Mouse (Mus musculus) liver, embryonic 15.5 days (tissue): ENCODE measurements around the gene Tspan9. TPM values are rescaled to one million over a fixed set of nuclear protein-coding genes. Genes with fewer than 3 reads are reported as not detected.

Source experiments
- ATAC-seq: fragments of 200-750 bp; cut with Nextera tagmentation; 2 replicates; pipeline ENCODE4 v1.8.0; 2017; ENCODE audit warnings: moderate number of reproducible peaks, mild to moderate bottlenecking, moderate library complexity; ENCODE audit not compliant: insufficient read depth
- H3K27ac ChIP-seq: fragments of 300-500 bp; sonication (generic); replicated peaks from 2 replicates; pipeline ENCODE4 v1.5.1; 2015; ENCODE audit warnings: mild to moderate bottlenecking, inconsistent platforms
- H3K27me3 ChIP-seq: fragments of 300-500 bp; sonication (generic); 2 replicates; pipeline ENCODE4 v1.6.1; 2015; ENCODE audit warnings: mild to moderate bottlenecking, inconsistent platforms
- H3K36me3 ChIP-seq: fragments of 300-500 bp; sonication (generic); replicated peaks from 2 replicates; pipeline ENCODE4 v1.6.1; 2015; ENCODE audit warnings: moderate library complexity, mild to moderate bottlenecking, inconsistent platforms
- H3K4me1 ChIP-seq: fragments of 300-500 bp; sonication (generic); replicated peaks from 2 replicates; pipeline ENCODE4 v1.6.1; 2015; ENCODE audit warnings: inconsistent platforms
- H3K4me2 ChIP-seq: fragments of 300-500 bp; sonication (generic); 2 replicates; pipeline ENCODE4 v1.6.1; 2015; ENCODE audit warnings: moderate library complexity, mild to moderate bottlenecking, inconsistent platforms
- H3K4me3 ChIP-seq: fragments of 300-500 bp; sonication (generic); replicated peaks from 2 replicates; pipeline ENCODE4 v1.5.1; 2015; ENCODE audit warnings: mild to moderate bottlenecking, inconsistent platforms
- H3K9ac ChIP-seq: fragments of 300-500 bp; sonication (generic); 2 replicates; pipeline ENCODE4 v1.6.1; 2015; ENCODE audit warnings: moderate library complexity, mild to moderate bottlenecking, inconsistent platforms
- H3K9me3 ChIP-seq: fragments of 300-500 bp; sonication (generic); replicated peaks from 2 replicates; pipeline ENCODE4 v1.6.1; 2016; ENCODE audit warnings: inconsistent platforms
- WGBS: fragments of 180-500 bp; shearing (Covaris S2); methylation state at CpG from one replicate; pipeline ENCODE4 v1.1.7; 2015; ENCODE audit warnings: mixed read lengths; ENCODE audit not compliant: insufficient replicate concordance; 5-methylcytosine and 5-hydroxymethylcytosine counted together
- polyA plus RNA-seq: library from polyadenylated mRNA; unstranded; fragments of >200 nt; fragmentation: Nextera tagmentation; extraction: Ambion mirVana; gene quantifications from 2 replicates; pipeline ENCODE4 v1.2.1, GENCODE M21; 2015

The Tspan9 gene
- polyA plus RNA-seq, 1 experiment from 2014 or later = 23.6 TPM

DNA sequence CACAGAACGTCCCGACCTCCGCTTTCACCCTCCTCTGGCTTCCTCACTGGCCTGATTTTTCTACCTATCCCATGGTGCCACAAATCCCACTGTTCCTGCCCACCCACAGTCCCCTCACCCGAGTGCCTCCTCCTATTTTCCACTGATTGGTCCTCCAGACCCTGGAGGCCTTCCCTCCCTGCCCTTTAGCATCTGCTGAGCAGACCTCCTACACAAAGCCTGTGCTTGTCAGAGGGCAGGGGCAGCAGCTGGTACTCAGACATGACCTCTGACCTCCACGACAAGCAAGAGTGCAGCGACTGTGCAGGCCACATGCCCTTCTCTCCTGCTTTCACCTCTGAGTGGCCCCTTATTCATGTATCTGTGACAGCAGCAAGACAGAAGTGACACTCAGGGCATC lies 121.2 kb downstream of the Tspan9 start:
- H3K9ac ChIP-seq = no peak overlapping the region
- no peak overlapping the region for H3K27ac ChIP-seq
- H3K27me3 ChIP-seq = no peaks in the 10 kb centered on the region
- no peak overlapping the region for H3K4me2 ChIP-seq
- WGBS = 53% methylated on average over 6 of the region's 6 CpGs
- no peaks in the 10 kb centered on the region for H3K36me3 ChIP-seq
- H3K9me3 ChIP-seq = no peaks in the 10 kb centered on the region
- no peaks in the 10 kb centered on the region for H3K4me1 ChIP-seq
- H3K4me3 ChIP-seq = no peak overlapping the region
- ATAC-seq = no peak

DNA sequence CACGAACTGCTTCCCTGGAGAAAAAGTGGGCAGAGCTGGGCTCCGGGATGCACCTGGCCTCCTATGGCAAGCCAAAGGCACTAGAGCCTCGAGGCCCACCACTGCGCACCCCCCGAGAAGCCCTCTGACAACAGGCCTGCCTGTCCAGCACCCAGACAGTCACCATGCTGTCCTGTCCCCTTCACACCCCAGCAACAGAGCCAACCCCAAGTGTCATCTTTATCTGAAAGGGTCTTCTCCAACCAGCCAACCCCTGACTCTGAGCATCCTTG lies 121.5 kb downstream of the Tspan9 start:
- no peak for ATAC-seq
- no peak overlapping the region for H3K4me2 ChIP-seq
- no peak overlapping the region for H3K4me3 ChIP-seq
- H3K36me3 ChIP-seq = no peaks in the 10 kb centered on the region
- no peaks in the 10 kb centered on the region for H3K4me1 ChIP-seq
- no peaks in the 10 kb centered on the region for H3K9me3 ChIP-seq
- no peak overlapping the region for H3K27ac ChIP-seq
- 53% methylated on average over 5 of the region's 5 CpGs for WGBS
- H3K27me3 ChIP-seq = no peaks in the 10 kb centered on the region
- no peak overlapping the region for H3K9ac ChIP-seq

DNA sequence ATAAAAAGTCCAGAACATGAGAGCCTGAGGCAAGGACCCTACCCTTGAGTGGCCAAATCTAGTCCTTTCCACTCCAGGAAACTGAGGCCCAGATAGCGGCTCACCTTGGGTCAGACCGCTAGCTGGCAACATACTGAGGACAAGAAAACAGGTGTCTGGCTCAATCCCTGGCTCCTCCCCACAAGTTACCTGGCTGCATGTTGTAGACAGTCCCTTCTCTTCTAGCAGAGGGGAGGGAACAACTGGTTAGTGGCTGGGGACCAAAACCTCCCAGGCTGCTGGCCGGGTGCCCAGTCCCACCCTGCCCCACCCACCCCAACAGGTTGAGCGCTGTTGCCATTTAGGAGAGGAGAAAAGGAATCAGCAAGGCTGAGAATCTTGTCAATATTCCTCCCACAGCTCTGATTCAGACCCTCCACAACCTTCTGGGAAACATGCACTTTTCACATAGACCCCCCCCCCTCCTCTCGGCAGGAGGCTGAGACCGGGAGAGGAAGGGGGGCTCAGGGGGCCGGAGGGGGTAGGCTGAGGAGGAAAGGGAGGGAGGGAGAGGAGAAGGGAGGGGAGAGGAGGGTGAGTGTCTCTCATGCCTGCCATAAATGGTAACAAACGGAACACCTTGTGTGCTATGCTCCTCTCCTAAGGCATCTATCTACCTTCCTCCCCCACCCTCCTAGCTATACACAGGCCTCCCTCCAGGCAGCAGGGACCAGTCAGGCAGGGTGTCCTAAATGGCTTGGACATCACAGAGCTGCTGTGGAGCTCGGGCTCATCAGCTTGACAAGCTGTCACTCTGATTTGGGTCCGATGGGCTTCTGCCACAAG lies 122.1 kb downstream of the Tspan9 start:
- 41% methylated on average over 9 of the region's 10 CpGs for WGBS
- Histone ChIP-seq H3K4me1 (no peaks in the 10 kb centered on the region), H3K27me3 (no peaks in the 10 kb centered on the region), H3K9ac (no peak overlapping the region), H3K4me3 (no peak overlapping the region), H3K27ac (no peak overlapping the region), H3K36me3 (no peaks in the 10 kb centered on the region), H3K4me2 (no peak overlapping the region), H3K9me3 (no peaks in the 10 kb centered on the region)
- ATAC-seq = no peak

DNA sequence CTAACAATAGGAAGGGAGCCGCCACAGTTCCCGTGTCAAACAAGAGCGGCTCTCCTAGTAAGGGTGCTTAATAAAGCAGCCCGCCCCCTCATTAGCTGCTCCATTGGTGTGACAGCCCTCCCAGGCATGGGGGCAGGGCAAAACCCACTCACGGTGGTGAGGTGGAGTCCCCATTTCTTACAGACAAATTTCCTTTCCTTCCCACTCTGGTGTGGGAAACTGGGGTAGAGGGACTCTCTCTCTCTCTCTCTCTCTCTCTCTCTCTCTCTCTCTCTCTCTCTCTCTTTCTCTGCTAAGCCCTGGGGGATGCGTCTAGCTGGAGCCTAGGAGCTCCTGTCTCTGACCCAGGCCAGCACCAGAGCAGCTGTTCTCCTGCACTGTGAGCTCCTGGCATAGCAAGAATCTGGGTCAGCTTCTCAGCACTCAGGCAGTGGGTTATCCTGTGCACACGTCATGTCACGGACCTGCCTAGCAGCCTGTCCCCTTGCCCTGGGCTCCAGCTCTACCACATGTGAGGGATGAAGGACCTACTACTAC lies 122.8 kb downstream of the Tspan9 start:
- H3K27me3 ChIP-seq = no peaks in the 10 kb centered on the region
- H3K9ac ChIP-seq = no peak overlapping the region
- H3K4me1 ChIP-seq = no peaks in the 10 kb centered on the region
- no peak overlapping the region for H3K4me2 ChIP-seq
- no peak for ATAC-seq
- H3K36me3 ChIP-seq = no peaks in the 10 kb centered on the region
- 54% methylated on average over 8 of the region's 8 CpGs for WGBS
- no peak overlapping the region for H3K4me3 ChIP-seq
- H3K27ac ChIP-seq = no peak overlapping the region
- H3K9me3 ChIP-seq = no peaks in the 10 kb centered on the region

DNA sequence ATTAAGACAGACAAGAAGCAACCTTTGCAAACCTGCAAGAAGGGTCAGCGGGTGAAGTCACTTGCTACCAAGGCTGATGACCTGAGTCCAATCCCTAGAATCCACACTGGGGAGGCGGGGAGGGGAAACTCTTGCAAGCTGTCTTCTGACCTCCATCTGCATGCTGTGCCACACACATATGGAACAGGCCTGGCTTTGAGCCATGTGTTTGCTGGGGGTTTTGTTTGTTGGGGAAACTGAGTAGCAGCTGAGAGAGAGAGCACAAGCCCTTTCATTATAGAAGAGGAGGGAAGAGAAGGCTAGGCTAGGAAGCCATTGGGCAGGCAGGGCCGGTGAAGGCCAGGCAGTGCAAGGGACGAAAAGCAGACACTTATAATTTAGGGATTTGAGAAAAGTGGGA lies 123.3 kb downstream of the Tspan9 start:
- Histone ChIP-seq H3K27me3 (no peaks in the 10 kb centered on the region), H3K27ac (no peak overlapping the region), H3K4me1 (no peaks in the 10 kb centered on the region), H3K9me3 (no peaks in the 10 kb centered on the region), H3K4me2 (no peak overlapping the region), H3K36me3 (no peaks in the 10 kb centered on the region), H3K9ac (no peak overlapping the region), H3K4me3 (no peak overlapping the region)
- 53% methylated on average over 4 of the region's 4 CpGs for WGBS
- no peak for ATAC-seq

DNA sequence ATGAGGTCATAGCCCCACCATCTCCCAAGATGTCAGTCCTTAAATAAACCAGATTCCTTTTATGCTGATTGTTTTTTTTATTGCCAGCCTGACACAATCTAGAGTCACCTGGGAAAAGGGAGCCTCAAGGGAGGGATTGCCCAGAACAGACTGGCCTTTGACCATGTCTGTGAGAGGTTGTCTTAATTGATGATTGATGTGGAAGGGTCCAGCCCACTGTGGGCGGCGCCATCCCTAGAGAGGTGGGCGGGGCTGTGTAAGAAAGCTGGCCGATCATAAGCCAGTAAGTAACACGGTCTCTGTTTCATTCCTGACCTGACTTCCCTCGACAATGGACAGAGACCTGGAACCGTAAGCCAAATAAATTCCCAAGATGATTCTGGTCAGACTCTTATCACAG lies 124.3 kb downstream of the Tspan9 start:
- Histone ChIP-seq H3K36me3 (no peaks in the 10 kb centered on the region), H3K27ac (no peak overlapping the region), H3K4me2 (no peak overlapping the region), H3K9me3 (no peaks in the 10 kb centered on the region), H3K9ac (no peak overlapping the region), H3K4me1 (no peaks in the 10 kb centered on the region), H3K27me3 (no peaks in the 10 kb centered on the region), H3K4me3 (no peak overlapping the region)
- 60% methylated on average over 7 of the region's 7 CpGs for WGBS
- ATAC-seq = no peak

DNA sequence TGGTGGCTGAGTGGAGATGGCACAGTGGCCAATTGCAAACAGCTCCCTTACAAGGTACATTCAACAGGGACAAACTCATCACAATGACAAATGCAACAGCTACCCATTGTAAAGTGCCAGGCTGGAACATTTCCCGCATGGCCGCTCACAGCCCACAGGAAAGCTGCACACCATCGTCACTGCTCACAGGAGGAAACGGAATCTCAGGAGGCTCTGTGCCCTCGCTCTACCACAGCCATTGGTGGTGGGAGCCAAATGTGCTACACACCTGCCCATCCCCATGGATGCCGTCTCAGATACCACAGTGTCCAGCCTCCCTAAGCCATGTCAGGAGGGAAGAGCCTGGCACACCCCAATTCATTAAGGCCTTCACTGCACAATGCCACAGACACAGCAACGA lies 128.1 kb downstream of the Tspan9 start:
- no peak for ATAC-seq

DNA sequence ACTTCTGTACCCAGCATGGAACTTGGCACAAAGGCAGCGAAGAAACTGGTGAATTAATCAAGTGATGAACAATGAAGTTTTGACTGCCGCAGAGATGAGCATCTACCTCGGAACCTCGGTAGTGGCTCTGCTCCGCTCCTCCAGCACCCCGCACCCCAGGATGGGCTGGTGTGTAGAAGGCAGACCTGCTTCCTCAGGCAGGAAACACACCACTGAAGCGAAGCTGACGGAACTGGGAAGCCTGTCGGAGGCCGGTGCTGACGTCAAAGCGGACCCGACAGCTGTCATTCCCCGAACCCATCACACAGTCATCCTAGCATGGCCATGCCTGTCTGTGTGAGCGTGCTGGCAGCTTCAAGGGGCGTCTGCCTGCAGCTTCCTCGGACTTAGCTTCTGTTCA lies 131.6 kb downstream of the Tspan9 start:
- H3K9me3 ChIP-seq = no peaks in the 10 kb centered on the region
- H3K4me2 ChIP-seq = no peak overlapping the region
- H3K4me1 ChIP-seq = 0 out of 2 replicates have a peak, but pooled peaks cover 5% of the 10 kb centered on the region
- no peak for ATAC-seq
- H3K9ac ChIP-seq = no peak overlapping the region
- no peak overlapping the region for H3K27ac ChIP-seq
- no peaks in the 10 kb centered on the region for H3K27me3 ChIP-seq
- 65% methylated on average over 17 of the region's 17 CpGs for WGBS
- H3K4me3 ChIP-seq = no peak overlapping the region
- H3K36me3 ChIP-seq = no peaks in the 10 kb centered on the region

More for the DNA sequence above, 128.1 kb downstream of the Tspan9 start:
- H3K4me1 ChIP-seq = no peaks in the 10 kb centered on the region
- no peaks in the 10 kb centered on the region for H3K27me3 ChIP-seq
- no peak overlapping the region for H3K27ac ChIP-seq
- no peaks in the 10 kb centered on the region for H3K9me3 ChIP-seq
- no peak overlapping the region for H3K9ac ChIP-seq
- H3K36me3 ChIP-seq = no peaks in the 10 kb centered on the region
- H3K4me2 ChIP-seq = no peak overlapping the region
- 73% methylated on average over 7 of the region's 7 CpGs for WGBS
- no peak overlapping the region for H3K4me3 ChIP-seq

DNA sequence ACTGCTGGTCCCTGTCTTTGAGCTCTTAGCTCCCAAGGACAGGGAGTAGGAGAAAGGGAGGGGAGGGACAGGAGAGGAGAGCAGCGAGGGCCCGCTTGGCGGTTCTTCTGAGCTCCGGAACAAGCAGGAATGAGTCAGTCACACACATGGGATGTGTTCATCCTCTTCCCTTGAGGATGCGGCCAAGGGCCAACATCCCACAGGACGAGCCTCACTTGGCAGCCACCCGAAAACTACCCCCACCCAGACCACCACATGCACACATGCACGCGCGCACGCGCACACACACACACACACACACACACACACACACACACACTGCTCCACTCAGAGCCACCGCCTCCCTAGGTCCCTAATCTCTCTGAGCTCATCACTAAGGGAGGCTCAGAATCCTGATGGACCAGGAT lies 132.3 kb downstream of the Tspan9 start:
- H3K27ac ChIP-seq = no peak overlapping the region
- H3K4me1 ChIP-seq = 0 out of 2 replicates have a peak, but pooled peaks cover 8% of the 10 kb centered on the region
- no peak for ATAC-seq
- WGBS = 77% methylated on average over 13 of the region's 13 CpGs
- H3K4me2 ChIP-seq = no peak overlapping the region
- no peak overlapping the region for H3K4me3 ChIP-seq
- H3K36me3 ChIP-seq = no peaks in the 10 kb centered on the region
- H3K9me3 ChIP-seq = no peaks in the 10 kb centered on the region
- no peak overlapping the region for H3K9ac ChIP-seq
- H3K27me3 ChIP-seq = no peaks in the 10 kb centered on the region

DNA sequence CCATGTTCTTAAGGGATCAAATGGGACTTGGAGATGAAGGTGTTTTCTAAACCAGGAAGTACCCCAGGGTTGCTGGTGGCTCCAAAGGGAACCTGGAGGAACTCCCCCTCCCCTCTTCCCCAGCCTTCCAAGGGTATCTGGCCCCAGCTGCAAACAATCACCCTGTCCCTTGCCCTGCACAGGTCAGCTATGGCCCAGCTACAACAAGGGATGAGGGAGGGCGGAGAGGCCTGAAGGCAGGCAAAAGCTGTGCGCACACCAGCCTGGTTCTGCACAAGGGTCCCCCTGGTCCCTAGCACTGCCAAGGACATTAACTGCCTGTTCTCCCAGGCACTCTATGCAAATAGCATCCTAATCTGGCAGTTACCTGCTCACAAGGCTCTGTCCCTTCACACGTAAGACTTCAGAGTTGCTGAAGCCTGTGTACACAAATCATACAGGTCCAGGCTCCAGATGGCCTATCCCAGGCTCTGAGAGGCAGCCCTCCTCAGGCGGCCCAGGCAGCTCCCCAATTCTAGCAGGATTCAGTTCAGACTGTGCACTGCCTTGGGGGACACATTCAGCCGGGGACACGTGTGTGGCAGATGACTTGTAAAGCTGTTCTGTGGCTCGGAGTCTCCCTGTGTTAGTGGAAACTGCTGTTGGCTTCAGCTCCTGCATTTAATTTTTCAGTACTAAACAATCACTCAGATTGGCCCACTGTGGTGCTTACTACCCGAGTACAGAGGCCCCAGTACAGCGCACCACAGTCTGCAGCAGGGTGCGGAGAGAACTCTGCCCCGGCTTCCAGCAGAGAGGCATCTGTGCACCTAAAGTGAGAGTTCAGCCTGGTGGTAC lies 133.0 kb downstream of the Tspan9 start:
- Histone ChIP-seq H3K36me3 (no peaks in the 10 kb centered on the region), H3K4me3 (no peak overlapping the region), H3K4me1 (0 out of 2 replicates have a peak, but pooled peaks cover 8% of the 10 kb centered on the region), H3K4me2 (no peak overlapping the region), H3K9me3 (no peaks in the 10 kb centered on the region), H3K27ac (no peak overlapping the region), H3K9ac (no peak overlapping the region), H3K27me3 (no peaks in the 10 kb centered on the region)
- no peak for ATAC-seq
- WGBS = 62% methylated on average over 11 of the region's 11 CpGs

DNA sequence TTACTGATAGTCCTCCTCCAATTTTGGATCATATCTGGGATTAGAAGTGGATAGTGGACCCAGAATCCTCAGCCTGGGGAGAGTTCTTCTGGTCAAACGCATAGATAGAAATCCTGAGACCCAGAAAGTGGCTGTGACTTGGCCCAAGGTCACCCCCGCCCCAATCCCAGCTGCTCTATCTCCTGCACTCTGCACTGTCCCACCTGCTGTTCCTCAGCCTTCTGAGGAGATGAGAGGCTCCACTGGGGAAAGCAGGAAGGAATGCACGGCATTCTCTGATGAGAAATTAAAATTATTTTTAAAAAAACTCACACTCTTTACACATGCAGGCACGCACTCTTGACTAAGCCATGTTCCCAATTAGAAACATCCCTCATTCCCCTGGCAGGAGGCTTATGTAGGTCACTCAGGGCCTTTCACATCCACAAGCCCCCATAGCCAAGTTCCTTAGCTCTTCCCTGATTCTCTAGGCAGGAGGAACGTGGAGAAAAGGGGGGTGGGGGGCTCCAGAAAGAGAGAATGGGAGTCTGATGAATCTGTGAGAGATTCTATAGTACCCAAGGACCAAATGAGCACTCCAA lies 135.3 kb downstream of the Tspan9 start:
- no peak overlapping the region for H3K4me3 ChIP-seq
- no peaks in the 10 kb centered on the region for H3K36me3 ChIP-seq
- no peak overlapping the region for H3K27ac ChIP-seq
- no peaks in the 10 kb centered on the region for H3K9me3 ChIP-seq
- 0 out of 2 replicates have a peak, but pooled peaks cover 8% of the 10 kb centered on the region for H3K4me1 ChIP-seq
- ATAC-seq = no peak
- no peak overlapping the region for H3K4me2 ChIP-seq
- no peak overlapping the region for H3K9ac ChIP-seq
- H3K27me3 ChIP-seq = no peaks in the 10 kb centered on the region
- 44% methylated on average over 5 of the region's 5 CpGs for WGBS
